Mouse (Mus musculus) bone marrow macrophage, adult 2 months (primary cell): ENCODE measurements around the gene Trip10. TPM values are rescaled to one million over a fixed set of nuclear protein-coding genes. Genes with fewer than 3 reads are reported as not detected.
A peak's percentile ranks its signal among the peaks of the same experiment; 100 is the strongest.

Experiments used
- H3K27ac ChIP-seq: 2 replicates; pipeline ENCODE4 v1.5.1; 2012; ENCODE audit warnings: low read depth, low read length; ENCODE audit not compliant: insufficient read depth
- H3K4me1 ChIP-seq: 2 replicates; pipeline ENCODE4 v1.6.1; 2012; ENCODE audit warnings: low read length; ENCODE audit not compliant: control insufficient read depth, insufficient read depth
- H3K4me3 ChIP-seq: 2 replicates; pipeline ENCODE4 v1.5.1; 2012; ENCODE audit warnings: mild to moderate bottlenecking, low read length, moderate library complexity; ENCODE audit not compliant: insufficient read depth
- CTCF ChIP-seq: IDR thresholded peaks from 2 replicates; pipeline ENCODE4 v1.5.1; 2012; ENCODE audit warnings: low read depth, mild to moderate bottlenecking, low read length, moderate library complexity
- POLR2A ChIP-seq: IDR thresholded peaks from 2 replicates; pipeline ENCODE4 v1.6.1; 2012; ENCODE audit warnings: mild to moderate bottlenecking, low read depth, low read length, borderline replicate concordance
- polyA plus RNA-seq: library from polyadenylated mRNA; stranded (reverse); fragments of >200 nt; gene quantifications from 2 replicates; pipeline ENCODE4 v1.2.4, GENCODE M21; 2012; ENCODE audit not compliant: missing spikeins, insufficient read depth, insufficient read length

Trip10 gene
- polyA plus RNA-seq, 1 experiment, result 24.6 TPM

DNA sequence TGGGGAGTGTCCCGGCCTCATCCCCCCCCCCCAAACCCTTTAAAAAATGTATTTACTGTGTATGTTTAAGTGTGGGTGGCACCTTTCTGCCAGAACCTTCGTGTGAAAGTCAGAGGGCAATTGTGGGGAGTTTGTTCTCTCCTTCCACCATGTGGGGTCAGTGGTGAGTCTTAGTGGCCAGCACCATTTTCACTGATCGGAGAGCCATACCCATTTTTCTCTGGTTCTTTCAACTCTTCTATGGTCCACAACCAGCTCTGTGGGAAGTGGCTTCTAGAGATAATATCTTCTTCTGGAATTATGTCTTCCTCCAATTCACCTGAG lies 29.4 kb upstream of the Trip10 start:
- H3K4me3 ChIP-seq, result no peak overlapping the region
- H3K4me1 ChIP-seq, result no peaks in the 10 kb centered on the region; the same call in 1 of the 2 replicates
- TF ChIP-seq CTCF (no peak), POLR2A (no peak)
- no peak overlapping the region for H3K27ac ChIP-seq

DNA sequence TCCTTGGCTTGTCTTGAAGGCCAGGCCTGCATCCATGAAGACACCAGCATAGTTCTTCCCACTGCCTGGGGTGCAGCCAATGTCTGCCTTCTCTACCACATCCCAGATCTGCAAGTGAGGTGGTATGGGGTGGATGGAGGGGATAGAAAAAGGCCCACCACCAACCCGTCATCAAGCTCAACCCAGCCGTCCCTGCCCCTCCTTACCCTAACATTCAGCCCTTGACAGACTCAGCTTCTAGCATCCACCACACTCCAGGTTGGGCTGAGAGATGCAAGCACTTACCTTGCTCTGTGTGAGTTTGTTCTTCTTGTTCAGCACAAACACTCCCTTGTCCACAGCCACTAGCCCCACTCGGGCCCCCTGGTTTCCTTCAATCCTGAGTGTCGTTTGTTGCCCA lies 27.3 kb upstream of the Trip10 start:
- Histone ChIP-seq H3K27ac (no peak overlapping the region), H3K4me3 (no peak overlapping the region), H3K4me1 (peaks cover 3% of the 10 kb centered on the region; the same call in 1 of the 2 replicates)
- TF ChIP-seq CTCF, result no peak
- no peak for TF ChIP-seq POLR2A

DNA sequence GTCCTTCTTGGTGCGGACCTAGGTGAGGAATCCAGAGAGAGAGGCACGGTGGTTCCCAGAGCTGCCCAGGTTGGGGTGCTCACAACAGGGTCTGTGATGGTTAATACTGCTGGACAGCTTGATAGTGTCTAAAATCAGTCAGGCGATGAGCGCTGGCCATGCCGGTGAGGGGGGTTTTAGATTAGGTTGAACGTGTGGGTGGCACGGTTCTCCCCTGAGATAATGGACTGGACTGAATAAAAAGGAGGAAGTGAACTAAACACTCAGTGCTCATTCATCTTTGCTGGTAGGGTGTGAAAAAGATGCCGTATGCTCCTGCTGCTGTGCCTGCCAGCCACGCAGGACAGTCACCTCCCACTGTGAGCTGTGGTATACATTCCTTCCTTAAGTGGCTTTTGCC lies 25.9 kb upstream of the Trip10 start:
- TF ChIP-seq CTCF, result no peak
- Histone ChIP-seq H3K4me1 (peaks cover 15% of the 10 kb centered on the region), H3K4me3 (no peak overlapping the region), H3K27ac (no peak overlapping the region)

DNA sequence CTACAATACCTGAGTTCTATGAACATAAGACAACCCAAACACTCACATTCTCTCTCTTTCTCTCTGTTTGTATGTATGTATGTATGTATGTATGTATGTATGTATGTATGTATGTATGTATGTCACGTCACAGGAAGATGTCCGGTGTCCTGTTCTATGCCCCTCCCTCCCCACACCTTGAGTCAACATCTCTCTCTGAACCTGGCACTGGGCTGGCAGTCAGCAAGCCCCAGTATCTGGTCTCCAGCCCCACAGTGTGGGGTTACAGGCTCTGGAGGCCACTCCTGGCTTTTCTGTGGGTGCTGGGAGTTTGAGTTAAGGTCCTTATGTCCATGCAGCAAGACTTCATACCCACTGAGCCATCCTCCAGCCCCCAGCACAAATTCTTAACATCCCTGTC lies 21.8 kb upstream of the Trip10 start:
- H3K4me1 ChIP-seq, result peaks cover 47% of the 10 kb centered on the region
- no peak overlapping the region for H3K27ac ChIP-seq
- TF ChIP-seq CTCF, result no peak
- TF ChIP-seq POLR2A, result no peak
- peak overlapping the region; percentile 24 for H3K4me3 ChIP-seq

DNA sequence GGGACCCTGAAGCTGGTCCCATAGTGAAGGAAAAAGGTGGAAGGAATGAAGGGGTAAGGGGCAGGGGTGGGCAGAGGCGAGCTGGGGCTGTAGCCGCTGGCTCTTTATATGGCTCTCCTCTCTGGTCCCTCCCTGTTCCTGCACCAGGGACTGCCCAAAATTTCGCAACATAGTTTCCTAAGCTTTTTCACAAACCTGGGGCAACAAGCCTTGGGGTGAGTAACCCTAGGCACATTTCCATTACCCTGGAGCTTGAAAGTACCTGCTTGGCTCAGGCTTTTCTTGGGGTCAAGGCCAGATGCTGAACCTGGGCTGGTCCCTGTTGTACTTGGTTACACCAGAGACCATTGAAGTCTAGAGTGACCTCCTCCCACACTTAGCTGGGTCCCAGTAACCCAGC lies 21.2 kb upstream of the Trip10 start, which contains the start of gene C3:
Gene C3, minus strand, starts transcription at position 123 of the 400 bp plus-strand sequence.
- Histone ChIP-seq H3K4me1 (peaks cover 47% of the 10 kb centered on the region), H3K27ac (peak within 1 kb of the TSS; percentile 50), H3K4me3 (peak within 1 kb of the TSS; percentile 24)
- TF ChIP-seq CTCF, result no peak
- no peak for TF ChIP-seq POLR2A

DNA sequence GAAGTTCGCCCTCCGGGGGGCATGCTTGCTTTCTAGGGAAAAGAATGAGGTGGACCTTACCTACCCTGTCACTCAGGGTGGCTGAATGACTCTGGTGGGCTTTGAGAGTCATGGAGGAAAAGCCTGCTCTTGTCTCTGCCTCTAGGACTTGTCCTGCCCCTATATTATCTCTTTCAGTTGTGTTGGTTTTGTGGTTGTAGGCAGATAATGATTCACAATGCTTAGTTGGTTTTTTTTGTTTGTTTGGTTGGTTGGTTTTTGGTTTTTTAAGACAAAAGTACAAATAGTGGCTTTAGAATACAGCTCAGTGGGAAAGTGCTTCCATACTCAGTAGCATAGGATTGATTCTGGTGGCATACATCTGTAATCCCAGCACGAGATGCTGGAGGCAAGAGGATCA lies 20.4 kb upstream of the Trip10 start:
- TF ChIP-seq POLR2A (no peak), CTCF (no peak)
- H3K4me3 ChIP-seq, result no peak overlapping the region
- no peak overlapping the region for H3K27ac ChIP-seq
- H3K4me1 ChIP-seq, result peaks cover 47% of the 10 kb centered on the region

DNA sequence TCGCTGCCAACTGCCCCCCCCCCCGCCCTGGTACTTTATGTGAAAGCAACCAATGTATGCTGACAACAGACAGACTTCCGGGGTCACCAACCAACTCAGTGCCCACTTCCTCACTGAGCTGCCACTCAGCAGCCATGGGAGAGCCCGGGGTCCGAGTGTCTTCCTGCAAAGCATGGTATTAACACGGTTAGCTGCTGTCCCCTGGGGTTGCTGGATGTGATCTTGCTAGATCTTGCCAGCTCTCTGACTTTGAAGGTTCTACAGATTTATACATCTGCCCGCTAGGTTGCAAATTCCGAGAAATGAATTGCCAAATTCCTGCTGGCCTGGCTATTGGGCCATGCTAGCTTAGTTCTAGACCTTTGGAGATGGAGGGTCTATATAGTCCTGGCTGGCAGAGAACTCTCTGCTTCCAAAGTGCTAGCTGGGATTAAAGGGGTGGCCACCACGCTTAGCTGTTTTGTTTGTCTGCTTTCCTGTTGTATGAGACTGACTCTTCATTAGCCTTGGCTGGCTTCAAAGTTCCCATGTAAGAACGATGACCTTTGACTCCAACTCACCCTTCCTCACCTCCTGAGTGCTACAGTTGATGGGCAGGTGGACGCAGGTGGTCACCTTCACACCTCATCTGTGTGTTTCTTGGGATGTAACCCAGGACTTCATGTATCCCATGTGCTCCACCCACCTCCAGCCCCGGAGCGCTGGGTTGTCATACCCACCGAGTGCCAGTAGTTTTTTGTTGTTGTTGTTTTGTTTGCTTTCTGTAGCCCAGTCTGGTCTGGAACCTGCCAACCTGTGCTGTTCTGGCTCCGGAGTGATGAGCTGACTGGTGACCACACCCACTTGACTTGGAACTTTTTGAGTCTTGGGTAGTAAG lies 19.2 kb upstream of the Trip10 start:
- TF ChIP-seq CTCF, result no peak
- TF ChIP-seq POLR2A, result no peak
- peaks cover 47% of the 10 kb centered on the region for H3K4me1 ChIP-seq
- H3K27ac ChIP-seq, result no peak overlapping the region
- no peak overlapping the region for H3K4me3 ChIP-seq

DNA sequence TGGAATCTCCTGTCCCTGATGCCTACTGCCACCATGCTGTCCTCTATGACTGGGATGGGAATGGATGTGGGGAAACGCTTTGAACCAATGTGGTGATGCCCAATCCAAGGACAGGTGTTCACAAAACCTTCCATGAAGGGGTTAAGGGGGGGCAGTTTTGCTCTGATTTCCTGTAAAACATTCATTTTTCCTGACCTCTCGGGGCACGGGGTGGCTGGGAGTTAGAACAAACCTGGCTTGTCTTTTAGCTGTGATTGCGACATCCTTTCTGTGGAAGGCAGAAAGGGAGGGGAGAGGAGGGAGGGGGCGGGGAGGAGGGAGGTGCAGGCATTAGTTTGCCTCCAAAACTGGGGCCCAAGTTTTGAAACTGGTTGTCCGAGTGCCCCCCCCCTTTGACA lies 18.5 kb upstream of the Trip10 start:
- Histone ChIP-seq H3K27ac (no peak overlapping the region), H3K4me1 (peaks cover 47% of the 10 kb centered on the region), H3K4me3 (no peak overlapping the region)
- TF ChIP-seq POLR2A, result no peak
- no peak for TF ChIP-seq CTCF

DNA sequence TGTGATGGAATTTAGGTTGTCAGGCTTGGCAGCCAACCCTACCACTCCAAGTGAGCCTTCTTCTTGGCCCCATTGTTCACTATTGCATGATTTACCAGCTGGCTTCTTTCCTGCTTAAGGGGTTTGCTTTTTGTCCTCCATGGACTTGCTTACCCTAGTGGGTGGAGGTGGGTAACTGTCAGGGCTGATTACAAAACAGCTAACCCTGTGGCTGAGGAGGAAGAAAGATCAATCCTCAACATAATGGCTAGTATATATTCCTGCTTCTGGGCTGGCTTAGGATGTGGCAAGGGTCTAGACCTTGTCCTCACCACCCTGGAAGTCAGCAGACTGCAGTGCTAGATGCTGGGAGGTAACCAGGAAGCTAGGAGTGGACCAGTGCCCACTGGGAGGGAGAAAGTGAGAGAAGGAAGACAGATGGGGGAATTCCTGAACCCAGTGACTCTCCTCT lies 17.9 kb upstream of the Trip10 start:
- H3K4me1 ChIP-seq, result peaks cover 47% of the 10 kb centered on the region
- no peak overlapping the region for H3K4me3 ChIP-seq
- no peak for TF ChIP-seq POLR2A
- no peak for TF ChIP-seq CTCF
- H3K27ac ChIP-seq, result no peak overlapping the region

DNA sequence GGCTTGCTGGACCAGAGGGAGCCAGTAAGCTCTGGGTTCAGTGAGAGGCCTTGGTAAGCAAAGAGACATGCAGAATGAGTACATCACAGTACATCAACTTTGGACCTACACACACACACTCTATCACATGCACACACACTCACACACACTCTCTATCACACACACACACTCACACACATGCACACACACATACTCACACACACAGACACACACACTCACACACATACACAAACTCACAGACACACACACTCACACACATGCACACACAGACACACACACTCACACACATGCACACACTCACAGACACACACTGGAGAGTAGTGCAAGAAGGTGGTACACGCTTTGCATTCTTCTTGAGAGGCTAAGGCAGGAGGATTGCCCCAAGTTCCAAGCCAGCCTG lies 17.1 kb upstream of the Trip10 start:
- H3K4me3 ChIP-seq, result no peak overlapping the region
- no peak overlapping the region for H3K27ac ChIP-seq
- no peak for TF ChIP-seq CTCF
- TF ChIP-seq POLR2A, result no peak
- peaks cover 41% of the 10 kb centered on the region for H3K4me1 ChIP-seq
